Mouse (Mus musculus) ovary, postnatal 10 days (tissue): ENCODE results near the gene Zmiz2.
"Not testable (repeated sequence)": the region's sequence is repeated elsewhere in the genome, so short reads cannot be mapped to it uniquely, and the experiment has no call there.

ENCODE experiments used
- DNase-seq: peaks from one replicate; pipeline ENCODE4 v3.0.0; 2022; ENCODE audit warnings: low spot score

Gene Zmiz2

GRCm38 (mm10) chr11:6398141-6398540 lies 9.3 kb downstream of the Zmiz2 start:
- no peak for DNase-seq

- DNase-seq, result no peak
Observed at GRCm38 (mm10) chr11:6402515-6403510, 13.9 kb downstream of the Zmiz2 start.

- DNase-seq, result no peak
Observed at GRCm38 (mm10) chr11:6403830-6404405, 15.0 kb downstream of the Zmiz2 start.

GRCm38 (mm10) chr11:6404699-6405566 lies 16.1 kb downstream of the Zmiz2 start:
- DNase-seq, result no peak

DNA sequence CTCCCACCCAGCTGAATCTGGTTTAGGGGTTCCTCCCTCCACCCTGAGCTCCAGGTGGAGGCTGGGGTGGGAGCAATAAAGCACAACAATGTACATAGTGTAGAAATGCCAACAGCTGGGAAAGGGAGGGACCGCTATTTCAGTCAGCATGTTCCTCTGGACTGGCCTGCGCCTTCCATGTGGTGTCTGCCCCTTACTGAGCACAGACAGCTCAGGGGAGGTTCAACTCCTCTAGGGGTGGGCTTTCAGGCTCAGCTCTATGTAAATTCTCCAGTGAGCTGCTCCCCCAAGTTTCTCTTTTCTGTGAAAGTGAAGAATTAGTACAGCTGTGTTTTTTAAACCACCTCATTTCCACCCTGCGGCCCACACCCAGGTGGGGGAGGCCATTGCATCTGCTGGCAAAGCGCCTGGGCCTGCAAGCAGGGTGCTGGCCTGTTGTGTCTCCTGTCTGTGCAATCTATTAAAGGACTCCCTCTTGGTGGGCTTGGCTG lies 16.8 kb downstream of the Zmiz2 start:
- peak; percentile 25 for DNase-seq

DNA sequence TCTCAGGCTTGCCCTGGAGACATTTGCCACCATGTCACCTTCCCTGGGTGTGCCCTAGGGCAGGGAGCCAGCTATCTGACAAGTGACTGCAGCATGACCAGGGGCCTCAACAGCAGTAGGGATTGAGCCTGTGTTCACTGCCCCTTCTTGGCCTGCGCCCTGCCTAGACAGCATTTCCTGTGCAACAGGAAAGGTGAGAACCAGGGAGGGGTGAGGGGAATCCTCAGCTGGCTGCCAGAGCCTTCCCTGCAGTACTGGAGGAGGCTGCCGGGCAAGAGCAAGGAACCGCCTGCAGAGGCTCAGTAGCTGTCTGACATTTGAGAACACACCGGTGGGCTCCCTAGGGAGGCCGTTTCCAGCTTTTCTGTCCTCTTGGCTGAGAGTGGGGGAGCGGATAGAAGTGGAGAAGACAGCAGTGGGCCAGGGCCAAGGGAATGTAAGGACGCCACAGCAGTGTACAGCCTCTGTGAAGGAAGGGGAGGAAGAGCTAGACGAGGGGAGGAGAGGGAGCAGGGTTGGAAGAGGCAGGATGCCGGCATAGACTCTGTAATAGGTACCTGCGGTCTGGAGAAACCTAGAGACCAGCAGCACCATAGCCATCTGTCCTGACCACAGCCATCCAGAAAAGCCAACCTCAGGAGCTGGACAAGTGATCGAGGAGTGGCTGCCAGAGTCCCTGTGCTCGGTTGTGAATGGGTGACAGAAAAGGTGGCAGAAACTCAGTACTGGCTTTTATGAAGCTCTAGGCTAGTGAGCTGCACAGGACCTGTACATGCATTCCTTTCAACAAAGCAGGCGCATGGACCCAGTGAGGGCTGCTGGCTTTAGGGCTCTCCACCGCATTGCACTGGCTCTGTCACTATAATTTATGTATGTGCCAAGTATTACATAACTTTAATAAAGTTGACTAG lies 17.6 kb downstream of the Zmiz2 start:
- DNase-seq, result no peak

- DNase-seq, result no peak
Observed at GRCm38 (mm10) chr11:6407162-6407621, 18.3 kb downstream of the Zmiz2 start.

DNA sequence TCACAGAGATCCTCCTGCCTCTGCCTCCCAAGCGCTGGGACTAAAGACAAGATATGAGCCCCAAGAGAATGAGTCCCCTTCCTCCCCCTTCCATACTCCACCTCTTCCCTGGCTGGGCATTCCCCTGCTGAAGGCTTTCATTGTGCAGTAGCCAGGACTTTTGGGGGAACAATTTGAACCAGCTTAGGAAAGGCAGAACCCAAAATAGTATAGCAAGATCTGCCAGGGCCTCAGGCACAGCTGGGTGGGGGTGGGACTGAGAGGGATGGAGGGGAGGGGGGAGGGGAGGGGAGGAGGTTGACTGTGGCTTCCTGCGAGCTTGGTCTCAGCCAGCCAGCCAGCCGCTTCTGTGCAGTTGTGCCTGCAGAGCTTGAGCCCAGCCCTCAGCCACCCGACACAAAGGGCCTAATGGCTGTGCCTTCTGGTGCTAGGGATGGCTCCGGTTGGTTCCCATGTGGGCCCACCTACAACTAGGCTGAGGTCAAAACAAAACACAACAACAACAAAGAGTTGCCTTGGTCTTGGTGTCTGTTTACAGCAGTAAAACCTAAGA lies 21.3 kb downstream of the Zmiz2 start:
- DNase-seq, result no peak

- not testable (repeated sequence) for DNase-seq
Observed at GRCm38 (mm10) chr11:6410755-6411154, 21.9 kb downstream of the Zmiz2 start.

GRCm38 (mm10) chr11:6411684-6412083 lies 22.8 kb downstream of the Zmiz2 start:
- DNase-seq, result peak; percentile 65

- no peak for DNase-seq
Observed at GRCm38 (mm10) chr11:6413264-6413663, 24.4 kb downstream of the Zmiz2 start.

GRCm38 (mm10) chr11:6414751-6415550 lies 26.1 kb downstream of the Zmiz2 start, which contains the start of gene Ppia:
Gene Ppia (plus strand): TSS chr11:6415443.
- DNase-seq, result no peak

- peak; percentile 99 for DNase-seq
Observed at GRCm38 (mm10) chr11:6415551-6416404, 26.9 kb downstream of the Zmiz2 start.

DNA sequence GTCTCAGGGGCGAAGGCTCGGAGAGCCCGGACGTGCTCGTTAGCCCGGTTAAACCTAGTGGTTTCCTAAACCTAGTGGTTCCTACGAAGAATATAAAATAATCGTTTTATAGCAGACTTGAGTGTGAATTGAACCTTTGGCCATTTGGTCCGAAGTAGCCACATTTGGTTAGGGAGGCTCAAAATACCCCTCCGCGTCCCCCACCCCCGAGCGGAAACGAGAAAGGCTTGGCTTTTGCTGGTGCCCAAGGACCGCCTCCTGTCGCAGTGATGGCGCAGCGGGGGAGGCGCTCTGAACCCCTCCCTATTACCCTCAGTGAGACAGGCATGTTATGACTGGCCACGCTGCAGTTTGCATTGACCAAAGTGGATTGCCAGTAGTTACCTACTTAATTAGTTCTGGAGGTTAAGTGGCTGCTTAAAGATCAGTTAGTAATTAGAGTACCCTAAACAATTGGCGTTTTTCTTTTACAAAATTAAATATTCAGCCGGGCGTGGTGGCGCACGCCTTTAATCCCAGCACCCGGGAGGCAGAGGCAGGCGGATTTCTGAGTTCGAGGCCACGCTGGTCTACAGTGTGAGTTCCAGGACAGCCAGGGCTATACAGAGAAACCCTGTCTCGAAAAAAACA lies 27.6 kb downstream of the Zmiz2 start:
- DNase-seq, result peak; percentile 24

DNA sequence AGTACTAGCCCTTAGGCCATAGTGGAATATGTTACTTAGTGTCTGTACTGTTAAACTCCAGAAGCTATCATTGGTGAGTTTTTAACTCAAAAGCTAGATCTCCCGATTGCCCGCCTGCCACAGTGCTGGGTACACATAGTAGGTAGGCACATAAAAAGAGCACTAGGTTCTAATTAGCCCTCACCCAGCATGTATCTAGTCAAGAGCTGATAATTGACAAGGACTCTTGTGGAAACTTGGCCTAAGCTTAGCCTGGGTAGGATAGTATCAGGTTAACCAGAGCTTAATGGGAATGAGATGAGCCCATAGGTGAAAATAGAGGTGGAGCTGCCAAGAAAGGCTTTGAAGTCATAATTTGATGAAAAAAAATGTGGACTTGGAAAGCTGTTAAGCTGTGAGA lies 28.2 kb downstream of the Zmiz2 start:
- DNase-seq, result no peak

DNA sequence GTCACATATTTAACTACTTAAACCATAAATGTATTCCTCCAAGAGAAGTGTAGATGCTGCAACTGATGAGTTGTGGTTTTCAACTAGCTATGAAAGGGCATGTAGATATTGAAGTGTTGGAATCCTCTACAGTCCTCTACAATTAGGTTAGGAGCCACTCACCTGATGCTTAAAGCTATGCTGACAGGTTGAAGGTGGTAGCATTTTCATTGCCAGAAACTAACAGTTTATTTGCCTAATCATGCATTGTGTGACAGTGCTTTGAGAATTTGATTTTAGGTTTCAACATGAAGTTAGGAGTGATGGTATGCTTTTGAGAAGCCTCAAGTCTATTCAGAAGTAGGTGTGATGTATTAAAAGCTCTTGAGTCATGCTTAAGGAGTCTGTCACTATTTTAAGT lies 28.6 kb downstream of the Zmiz2 start:
- no peak for DNase-seq

DNA sequence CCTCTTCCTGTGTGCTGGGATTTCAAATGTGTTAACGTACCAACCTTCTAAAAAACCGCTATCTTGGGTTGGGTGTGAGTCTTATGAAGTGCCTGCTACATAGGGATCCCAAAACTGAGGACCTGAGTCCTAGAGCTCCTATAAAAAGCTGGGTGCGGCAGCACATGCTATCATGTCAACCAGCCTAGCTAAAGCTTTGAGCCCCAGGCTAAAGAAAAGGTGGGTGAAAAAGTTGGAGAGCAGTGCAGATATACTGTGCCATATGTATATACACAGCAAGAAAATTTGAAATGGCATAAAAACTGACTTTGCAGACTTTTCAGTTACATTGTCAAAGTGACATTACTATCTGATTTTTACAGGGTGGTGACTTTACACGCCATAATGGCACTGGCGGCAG lies 29.9 kb downstream of the Zmiz2 start:
- DNase-seq, result no peak

DNA sequence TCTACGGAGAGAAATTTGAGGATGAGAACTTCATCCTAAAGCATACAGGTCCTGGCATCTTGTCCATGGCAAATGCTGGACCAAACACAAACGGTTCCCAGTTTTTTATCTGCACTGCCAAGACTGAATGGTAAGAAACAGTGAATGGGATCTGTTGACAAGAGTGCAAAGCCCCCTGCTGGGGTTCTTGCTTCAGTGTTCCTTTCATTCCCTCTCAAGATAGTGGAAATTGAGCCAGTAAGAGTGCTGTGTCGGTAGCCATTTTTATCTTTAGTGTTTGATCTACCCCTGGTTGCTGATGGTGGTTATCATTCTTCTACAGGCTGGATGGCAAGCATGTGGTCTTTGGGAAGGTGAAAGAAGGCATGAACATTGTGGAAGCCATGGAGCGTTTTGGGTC lies 30.3 kb downstream of the Zmiz2 start:
- DNase-seq, result not testable (repeated sequence)
